Mouse (Mus musculus): ENCODE data around the gene Fgd5. TPM values are rescaled to one million over a fixed set of nuclear protein-coding genes. Genes with fewer than 3 reads are reported as not detected.

Fgd5 gene
- polyA plus RNA-seq, 1 experiment from 2014 or later, result 7.8 TPM

DNA sequence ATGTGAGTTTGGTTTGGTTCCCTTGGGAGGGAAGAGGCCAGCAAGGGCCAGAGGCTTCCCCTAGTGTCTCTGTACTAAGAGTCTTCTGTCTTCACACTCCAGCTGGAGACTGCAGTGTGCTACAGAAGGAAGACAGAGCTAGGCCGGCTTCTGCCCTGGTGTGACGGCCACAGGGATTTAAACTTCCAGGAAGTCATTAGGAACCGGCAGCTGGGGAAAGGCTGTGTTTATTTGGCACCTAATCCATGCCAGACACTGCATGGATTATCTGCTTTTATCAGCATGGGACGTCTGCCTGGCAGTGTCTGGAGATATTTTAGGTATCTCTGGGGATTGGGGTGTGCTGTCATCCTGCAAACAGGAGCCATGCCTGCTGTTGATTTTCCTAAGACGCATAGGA lies 57.7 kb downstream of the Fgd5 start:
- H3K9me3 ChIP-seq, result no peaks in the 10 kb centered on the region
- H3K4me2 ChIP-seq, result no peak overlapping the region
- no peak overlapping the region for H3K9ac ChIP-seq
- H3K4me1 ChIP-seq, result peaks cover 18% of the 10 kb centered on the region
- H3K27ac ChIP-seq, result no peak overlapping the region
- ATAC-seq (ENCODE audit: insufficient read depth, low FRiP score, low read depth), result no peak
- WGBS, result 29% methylated on average over 5 of the region's 5 CpGs
- H3K27me3 ChIP-seq (replicated peaks), result no peaks in the 10 kb centered on the region
- H3K36me3 ChIP-seq, result no peaks in the 10 kb centered on the region
- no peak overlapping the region for H3K4me3 ChIP-seq (replicated peaks)

GRCm38 (mm10) chr6:92038158-92038557 lies 59.5 kb downstream of the Fgd5 start:
- Histone ChIP-seq H3K4me2 (no peak overlapping the region), H3K27ac (no peak overlapping the region), H3K36me3 (no peaks in the 10 kb centered on the region), H3K9me3 (no peaks in the 10 kb centered on the region), H3K4me3 (replicated peaks) (no peak overlapping the region), H3K4me1 (peaks cover 18% of the 10 kb centered on the region), H3K27me3 (replicated peaks) (no peaks in the 10 kb centered on the region), H3K9ac (no peak overlapping the region)
- WGBS, result 42% methylated on average over 3 of the region's 3 CpGs
- ATAC-seq (ENCODE audit: insufficient read depth, low FRiP score, low read depth), result no peak

DNA sequence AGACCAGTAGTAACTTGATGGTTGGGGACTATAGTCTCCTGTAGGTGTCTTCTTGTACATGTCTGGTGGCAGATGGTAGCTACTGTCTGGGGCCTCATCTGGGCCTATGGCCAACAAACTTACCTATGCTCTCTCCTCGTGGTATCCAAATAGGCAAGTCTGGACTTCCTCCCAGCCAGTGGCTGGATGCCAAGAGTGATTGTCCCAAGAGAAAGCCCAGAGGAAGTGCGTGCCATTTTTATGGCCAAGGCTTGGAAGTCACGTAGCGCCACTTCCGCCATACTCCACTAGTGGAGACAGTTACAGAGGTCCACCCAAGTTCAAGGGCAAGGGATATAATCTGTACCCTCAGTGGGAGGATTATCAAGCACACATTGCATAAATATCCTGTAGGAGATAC lies 62.6 kb downstream of the Fgd5 start:
- no peak overlapping the region for H3K9ac ChIP-seq
- H3K4me2 ChIP-seq, result no peak overlapping the region
- H3K4me1 ChIP-seq, result peaks cover 4% of the 10 kb centered on the region
- H3K27me3 ChIP-seq (replicated peaks), result no peaks in the 10 kb centered on the region
- H3K9me3 ChIP-seq, result no peaks in the 10 kb centered on the region
- no peak overlapping the region for H3K4me3 ChIP-seq (replicated peaks)
- 74% methylated on average over 5 of the region's 5 CpGs for WGBS
- no peak overlapping the region for H3K27ac ChIP-seq
- H3K36me3 ChIP-seq, result no peaks in the 10 kb centered on the region
- no peak for ATAC-seq (ENCODE audit: insufficient read depth, low FRiP score, low read depth)

- WGBS, result 70% methylated on average over 4 of the region's 4 CpGs
- Histone ChIP-seq H3K27ac (no peak overlapping the region), H3K4me1 (no peaks in the 10 kb centered on the region), H3K9me3 (no peaks in the 10 kb centered on the region), H3K36me3 (no peaks in the 10 kb centered on the region), H3K27me3 (replicated peaks) (no peaks in the 10 kb centered on the region), H3K9ac (no peak overlapping the region), H3K4me3 (replicated peaks) (no peak overlapping the region), H3K4me2 (no peak overlapping the region)
- no peak for ATAC-seq (ENCODE audit: insufficient read depth, low FRiP score, low read depth)
Observed at GRCm38 (mm10) chr6:92042055-92042454, 63.4 kb downstream of the Fgd5 start.

DNA sequence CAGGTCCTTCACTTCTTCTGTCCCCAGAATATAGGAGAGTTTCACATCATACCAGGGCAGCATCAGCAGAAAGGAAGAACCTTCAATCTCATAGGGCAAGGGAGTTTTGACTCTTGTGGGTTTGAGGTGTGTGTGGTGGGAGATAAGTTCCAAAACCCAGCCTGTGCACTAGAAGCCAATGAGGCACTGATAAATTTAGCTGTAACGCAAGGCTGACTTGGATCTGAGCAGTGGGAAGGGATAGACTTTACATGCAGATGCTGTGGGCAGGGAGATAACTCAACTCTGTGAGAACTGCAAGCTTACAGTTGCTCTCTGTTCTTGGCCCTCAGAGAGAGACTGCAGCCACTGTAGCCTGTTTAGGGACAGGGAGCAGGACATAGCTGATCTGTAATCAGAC lies 64.2 kb downstream of the Fgd5 start:
- Histone ChIP-seq H3K4me1 (no peaks in the 10 kb centered on the region), H3K9me3 (no peaks in the 10 kb centered on the region), H3K9ac (no peak overlapping the region), H3K36me3 (no peaks in the 10 kb centered on the region), H3K4me3 (replicated peaks) (no peak overlapping the region), H3K4me2 (no peak overlapping the region), H3K27me3 (replicated peaks) (no peaks in the 10 kb centered on the region), H3K27ac (no peak overlapping the region)
- ATAC-seq (ENCODE audit: insufficient read depth, low FRiP score, low read depth), result no peak
- WGBS, result 70% methylated on average over 1 of the region's 1 CpGs

DNA sequence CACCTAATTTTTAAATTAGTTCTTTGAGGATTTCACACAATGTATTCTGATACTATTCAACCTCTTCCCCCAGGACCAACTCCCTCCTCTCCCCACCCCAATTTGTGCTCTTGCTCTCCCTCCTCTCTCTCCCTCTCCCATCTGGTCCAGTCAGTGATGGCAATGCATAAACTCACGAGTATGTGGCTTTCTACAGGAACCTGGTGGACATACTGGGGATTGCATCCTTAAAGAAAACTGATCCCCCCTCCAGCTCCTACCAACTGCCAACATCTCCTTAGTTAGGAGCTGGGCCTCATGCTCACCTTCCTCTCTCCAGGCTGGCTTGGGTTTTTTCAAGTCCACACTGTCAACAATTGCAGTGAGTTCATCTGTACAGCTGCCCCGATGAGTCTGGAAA lies 79.1 kb downstream of the Fgd5 start:
- ATAC-seq (ENCODE audit: insufficient read depth, low FRiP score, low read depth), result no peak
- no peak overlapping the region for H3K9ac ChIP-seq
- H3K4me3 ChIP-seq (replicated peaks), result no peak overlapping the region
- H3K4me2 ChIP-seq, result no peak overlapping the region
- H3K27ac ChIP-seq, result no peak overlapping the region
- no peaks in the 10 kb centered on the region for H3K36me3 ChIP-seq
- no peaks in the 10 kb centered on the region for H3K27me3 ChIP-seq (replicated peaks)
- WGBS, result 48% methylated on average over 2 of the region's 2 CpGs
- 0 out of 2 replicates have a peak, but pooled peaks cover 6% of the 10 kb centered on the region for H3K4me1 ChIP-seq
- H3K9me3 ChIP-seq, result no peaks in the 10 kb centered on the region

DNA sequence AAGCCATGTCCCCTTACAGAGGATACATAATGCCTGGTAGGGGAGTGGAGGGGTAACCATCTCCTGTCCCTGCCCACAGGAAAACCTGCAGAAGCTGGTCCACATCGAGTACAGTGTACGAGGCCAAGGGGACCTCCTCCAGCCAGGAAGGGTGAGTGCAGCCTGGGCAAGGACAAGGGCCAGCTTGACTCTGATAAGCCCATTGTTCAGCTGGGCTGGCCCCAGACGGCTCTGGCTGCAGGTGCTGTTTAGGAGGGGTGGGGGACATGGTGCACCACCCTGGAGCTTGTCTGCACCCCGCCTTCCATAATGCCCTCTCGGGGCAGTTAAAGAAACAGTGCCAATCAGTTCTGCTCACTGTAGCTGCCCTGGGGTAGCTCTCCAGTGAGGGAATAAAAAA lies 83.0 kb downstream of the Fgd5 start:
- no peak overlapping the region for H3K27ac ChIP-seq
- H3K36me3 ChIP-seq, result no peaks in the 10 kb centered on the region
- no peak overlapping the region for H3K4me2 ChIP-seq
- no peaks in the 10 kb centered on the region for H3K27me3 ChIP-seq (replicated peaks)
- ATAC-seq (ENCODE audit: insufficient read depth, low FRiP score, low read depth), result peak; percentile 43; the same call in 1 of the 2 replicates
- H3K9me3 ChIP-seq, result no peaks in the 10 kb centered on the region
- whole genome bisulfite sequencing, result 46% methylated on average over 5 of the region's 5 CpGs
- H3K9ac ChIP-seq, result no peak overlapping the region
- H3K4me1 ChIP-seq, result 0 out of 2 replicates have a peak, but pooled peaks cover 6% of the 10 kb centered on the region
- H3K4me3 ChIP-seq (replicated peaks), result no peak overlapping the region

- Histone ChIP-seq H3K27ac (no peak overlapping the region), H3K4me1 (0 out of 2 replicates have a peak, but pooled peaks cover 6% of the 10 kb centered on the region), H3K9ac (no peak overlapping the region), H3K4me2 (no peak overlapping the region), H3K36me3 (no peaks in the 10 kb centered on the region), H3K27me3 (replicated peaks) (no peaks in the 10 kb centered on the region), H3K4me3 (replicated peaks) (no peak overlapping the region), H3K9me3 (no peaks in the 10 kb centered on the region)
- no peak for ATAC-seq (ENCODE audit: insufficient read depth, low FRiP score, low read depth)
- 68% methylated on average over 2 of the region's 2 CpGs for WGBS
Observed at GRCm38 (mm10) chr6:92063452-92063851, 84.8 kb downstream of the Fgd5 start.

DNA sequence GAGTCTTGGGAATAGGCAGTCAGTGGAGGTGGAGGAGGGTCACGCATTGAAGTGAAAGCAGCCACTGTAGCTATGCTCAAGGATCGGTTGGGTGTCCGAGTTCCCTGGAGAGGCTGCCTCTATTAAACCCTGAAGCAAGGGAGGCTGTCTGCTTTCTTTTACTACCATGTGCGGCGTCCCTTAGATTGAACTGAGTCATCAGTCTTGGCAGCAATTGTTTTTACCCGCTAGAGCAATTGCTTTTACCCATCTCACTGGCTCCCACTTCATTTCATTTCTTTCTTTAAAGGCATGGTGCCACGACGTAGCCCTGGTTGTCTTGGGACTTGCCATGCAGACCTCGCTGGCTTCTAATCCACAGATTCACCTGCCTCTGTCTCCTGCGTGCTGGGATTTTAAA lies 85.4 kb downstream of the Fgd5 start:
- 0 out of 2 replicates have a peak, but pooled peaks cover 6% of the 10 kb centered on the region for H3K4me1 ChIP-seq
- no peak overlapping the region for H3K9ac ChIP-seq
- no peak overlapping the region for H3K4me2 ChIP-seq
- no peaks in the 10 kb centered on the region for H3K9me3 ChIP-seq
- H3K27me3 ChIP-seq (replicated peaks), result no peaks in the 10 kb centered on the region
- WGBS, result 85% methylated on average over 10 of the region's 10 CpGs
- no peaks in the 10 kb centered on the region for H3K36me3 ChIP-seq
- no peak overlapping the region for H3K4me3 ChIP-seq (replicated peaks)
- no peak for ATAC-seq (ENCODE audit: insufficient read depth, low FRiP score, low read depth)
- no peak overlapping the region for H3K27ac ChIP-seq

GRCm38 (mm10) chr6:92065721-92066496 lies 87.2 kb downstream of the Fgd5 start:
- H3K4me1 ChIP-seq, result 0 out of 2 replicates have a peak, but pooled peaks cover 6% of the 10 kb centered on the region
- 50% methylated on average over 12 of the region's 12 CpGs for WGBS

GRCm38 (mm10) chr6:92067146-92067790 lies 88.6 kb downstream of the Fgd5 start:
- Histone ChIP-seq H3K4me1 (no peaks in the 10 kb centered on the region), H3K9ac (no peak overlapping the region), H3K9me3 (no peaks in the 10 kb centered on the region), H3K27me3 (replicated peaks) (no peaks in the 10 kb centered on the region), H3K4me3 (replicated peaks) (no peak overlapping the region), H3K27ac (no peak overlapping the region), H3K4me2 (no peak overlapping the region), H3K36me3 (no peaks in the 10 kb centered on the region)
- WGBS, result 36% methylated on average over 16 of the region's 16 CpGs
- peak; percentile 47; the same call in 1 of the 2 replicates for ATAC-seq (ENCODE audit: insufficient read depth, low FRiP score, low read depth)

More at GRCm38 (mm10) chr6:92065721-92066496, 87.2 kb downstream of the Fgd5 start:
- H3K36me3 ChIP-seq, result no peaks in the 10 kb centered on the region
- ATAC-seq (ENCODE audit: insufficient read depth, low FRiP score, low read depth), result no peak
- no peaks in the 10 kb centered on the region for H3K9me3 ChIP-seq
- no peaks in the 10 kb centered on the region for H3K27me3 ChIP-seq (replicated peaks)
- H3K4me3 ChIP-seq (replicated peaks), result no peak overlapping the region
- H3K9ac ChIP-seq, result no peak overlapping the region
- H3K27ac ChIP-seq, result no peak overlapping the region
- no peak overlapping the region for H3K4me2 ChIP-seq

- Histone ChIP-seq H3K4me1 (no peaks in the 10 kb centered on the region), H3K9ac (no peak overlapping the region), H3K27me3 (replicated peaks) (no peaks in the 10 kb centered on the region), H3K36me3 (no peaks in the 10 kb centered on the region), H3K4me3 (replicated peaks) (no peak overlapping the region), H3K9me3 (no peaks in the 10 kb centered on the region), H3K27ac (no peak overlapping the region), H3K4me2 (no peak overlapping the region)
- no peak for ATAC-seq (ENCODE audit: insufficient read depth, low FRiP score, low read depth)
- 50% methylated on average over 15 of the region's 15 CpGs for WGBS
Observed at GRCm38 (mm10) chr6:92071121-92071839, 92.6 kb downstream of the Fgd5 start.
